Mouse (Mus musculus) neural tube, embryonic 15.5 days (tissue): ENCODE results near the gene Cxcr1. TPM values are rescaled to one million over a fixed set of nuclear protein-coding genes. Genes with fewer than 3 reads are reported as not detected.

Source experiments
- ATAC-seq: fragments of 200-750 bp; cut with Nextera tagmentation; 2 replicates; pipeline ENCODE4 v1.8.0; 2017; ENCODE audit warnings: mild to moderate bottlenecking, moderate TSS enrichment, moderate library complexity; ENCODE audit not compliant: low FRiP score
- H3K27ac ChIP-seq: fragments of 300-500 bp; sonication (generic); replicated peaks from 2 replicates; pipeline ENCODE4 v1.5.1; 2015; ENCODE audit warnings: mild to moderate bottlenecking, inconsistent platforms
- H3K27me3 ChIP-seq: fragments of 300-500 bp; sonication (generic); replicated peaks from 2 replicates; pipeline ENCODE4 v1.6.1; 2015; ENCODE audit warnings: inconsistent platforms
- H3K36me3 ChIP-seq: fragments of 300-500 bp; sonication (generic); 2 replicates; pipeline ENCODE4 v1.6.1; 2015; ENCODE audit warnings: inconsistent platforms
- H3K4me1 ChIP-seq: fragments of 300-500 bp; sonication (generic); 2 replicates; pipeline ENCODE4 v1.6.1; 2015; ENCODE audit warnings: inconsistent platforms
- H3K4me2 ChIP-seq: fragments of 300-500 bp; sonication (generic); 2 replicates; pipeline ENCODE4 v1.6.1; 2015; ENCODE audit warnings: inconsistent platforms, mild to moderate bottlenecking, moderate library complexity
- H3K4me3 ChIP-seq: fragments of 300-500 bp; sonication (generic); replicated peaks from 2 replicates; pipeline ENCODE4 v1.5.1; 2015; ENCODE audit warnings: mild to moderate bottlenecking, inconsistent platforms
- H3K9ac ChIP-seq: fragments of 300-500 bp; sonication (generic); replicated peaks from 2 replicates; pipeline ENCODE4 v1.6.1; 2015; ENCODE audit warnings: mild to moderate bottlenecking, inconsistent platforms
- H3K9me3 ChIP-seq: fragments of 300-500 bp; sonication (generic); replicated peaks from 2 replicates; pipeline ENCODE4 v1.6.1; 2016; ENCODE audit warnings: inconsistent platforms
- WGBS: fragments of 180-500 bp; shearing (Covaris S2); methylation state at CpG from one replicate; pipeline ENCODE4 v1.1.7; 2015; ENCODE audit warnings: mixed read lengths; 5-methylcytosine and 5-hydroxymethylcytosine counted together
- polyA plus RNA-seq: library from polyadenylated mRNA; unstranded; fragments of >200 nt; fragmentation: Nextera tagmentation; extraction: Ambion mirVana; gene quantifications from 2 replicates; pipeline ENCODE4 v1.2.1, GENCODE M21; 2015

Cxcr1 gene
- not detected in 2 replicates for polyA plus RNA-seq

DNA sequence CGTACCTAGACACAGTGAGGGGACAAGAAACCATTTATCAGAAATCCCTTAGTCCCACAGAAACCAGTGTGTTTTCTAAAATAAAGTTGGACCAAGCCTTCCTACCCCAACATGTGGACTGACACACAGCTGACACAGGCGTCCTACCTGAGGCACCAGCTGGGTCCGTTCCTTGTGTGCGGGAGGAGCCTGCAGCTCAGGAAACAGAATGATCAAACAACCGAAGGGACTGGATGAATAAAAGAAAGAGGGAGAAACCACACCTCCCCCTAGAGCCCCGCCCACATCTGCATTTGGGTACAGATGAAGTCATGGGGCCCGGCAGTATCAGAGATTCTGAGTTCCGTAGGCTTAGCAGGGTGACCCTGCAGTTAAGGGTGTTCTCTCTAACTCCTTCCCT lies at the start of gene Cxcr1:
Gene Cxcr1 (minus strand): TSS at position 187 of the 400 bp plus-strand sequence.
- no peaks in the 10 kb centered on the region for H3K4me1 ChIP-seq
- H3K27ac ChIP-seq = no peak within 1 kb of the TSS
- 71% methylated on average over 8 of the region's 8 CpGs for WGBS
- H3K4me2 ChIP-seq = no peak within 1 kb of the TSS
- no peaks in the 10 kb centered on the region for H3K27me3 ChIP-seq
- H3K9me3 ChIP-seq = no peaks in the 10 kb centered on the region
- no peak for ATAC-seq
- H3K9ac ChIP-seq = no peak within 1 kb of the TSS
- H3K36me3 ChIP-seq = no peaks in the 10 kb centered on the region
- no peak within 1 kb of the TSS for H3K4me3 ChIP-seq

DNA sequence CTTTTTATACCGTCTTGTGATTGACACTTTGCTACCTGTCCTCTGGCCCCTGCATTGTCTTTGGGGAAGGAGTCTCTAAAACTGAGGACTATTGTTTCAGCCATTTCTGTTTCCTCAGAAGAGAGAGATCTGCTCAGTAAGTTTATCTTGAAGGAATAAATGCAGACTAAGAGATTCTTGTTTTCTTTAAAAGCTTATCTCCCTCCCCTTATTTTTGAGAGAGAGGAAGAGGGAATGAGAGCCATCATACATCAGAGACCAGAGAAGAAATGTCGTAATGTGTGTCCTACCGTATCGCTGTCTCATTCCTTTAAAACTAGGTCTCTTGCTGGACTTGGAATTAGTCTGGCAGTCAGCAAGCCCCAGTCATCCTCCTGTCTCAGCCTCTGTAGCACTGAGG lies 46.4 kb upstream of the Cxcr1 start:
- H3K27ac ChIP-seq = no peak overlapping the region

DNA sequence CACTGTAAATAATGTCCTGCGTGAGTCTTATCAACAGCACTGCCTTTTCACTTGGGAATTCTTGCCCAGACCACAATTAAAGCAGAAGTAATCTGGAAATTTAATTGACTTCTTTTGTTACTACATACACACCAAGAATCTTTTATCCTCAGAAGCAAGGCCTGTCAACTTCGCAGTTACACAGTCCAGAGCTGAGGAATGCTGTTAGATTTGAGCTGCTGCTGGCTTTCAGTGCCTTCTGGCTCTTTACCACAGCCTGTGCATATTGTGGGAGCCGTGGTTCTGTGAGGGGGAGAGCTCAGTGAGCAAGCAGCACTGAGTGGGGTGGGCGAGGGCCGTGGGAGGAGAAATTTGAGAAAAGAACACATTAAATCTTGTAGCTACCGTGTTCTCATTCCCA lies 45.9 kb upstream of the Cxcr1 start:
- Histone ChIP-seq H3K27me3 (no peaks in the 10 kb centered on the region), H3K4me2 (no peak overlapping the region), H3K4me3 (no peak overlapping the region), H3K36me3 (no peaks in the 10 kb centered on the region), H3K9ac (no peak overlapping the region), H3K4me1 (peaks cover 45% of the 10 kb centered on the region), H3K27ac (peak overlapping the region; percentile 15; the same call in 1 of the 2 replicates), H3K9me3 (no peaks in the 10 kb centered on the region)
- WGBS = 62% methylated on average over 6 of the region's 6 CpGs
- no peak for ATAC-seq

More for the DNA sequence above, 46.4 kb upstream of the Cxcr1 start:
- H3K36me3 ChIP-seq = no peaks in the 10 kb centered on the region
- H3K4me3 ChIP-seq = no peak overlapping the region
- no peaks in the 10 kb centered on the region for H3K27me3 ChIP-seq
- 86% methylated on average over 4 of the region's 4 CpGs for WGBS
- no peak overlapping the region for H3K4me2 ChIP-seq
- H3K9me3 ChIP-seq = no peaks in the 10 kb centered on the region
- no peak for ATAC-seq
- H3K9ac ChIP-seq = no peak overlapping the region
- H3K4me1 ChIP-seq = peaks cover 42% of the 10 kb centered on the region

DNA sequence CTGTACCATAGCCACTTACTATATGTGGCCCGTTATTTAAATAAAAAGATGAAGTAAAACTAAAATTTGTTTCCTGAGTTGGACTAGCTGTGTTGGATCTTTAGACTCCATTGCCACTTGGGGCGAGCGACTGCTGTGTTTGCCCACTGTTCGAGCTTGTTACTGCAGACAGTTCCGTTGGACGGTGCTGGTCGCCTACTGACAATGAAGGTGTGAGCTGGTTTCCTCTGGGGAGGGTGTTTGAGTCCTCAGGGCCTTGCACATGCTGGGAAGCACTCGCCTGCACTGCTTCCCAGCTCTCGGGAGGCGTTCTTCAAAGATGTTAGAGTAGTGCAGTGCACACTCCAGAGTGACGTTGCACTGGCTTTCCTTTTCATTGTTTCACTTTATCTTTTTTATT lies 45.2 kb upstream of the Cxcr1 start:
- WGBS = 56% methylated on average over 11 of the region's 11 CpGs
- Histone ChIP-seq H3K9ac (peak overlapping the region; percentile 17; the same call in 1 of the 2 replicates), H3K27me3 (no peaks in the 10 kb centered on the region), H3K9me3 (no peaks in the 10 kb centered on the region), H3K4me2 (peak overlapping the region; percentile 79), H3K27ac (0 out of 2 replicates have a peak overlapping the region, but pooled peaks have one; percentile 2), H3K4me1 (peaks cover 45% of the 10 kb centered on the region), H3K4me3 (0 out of 2 replicates have a peak overlapping the region, but pooled peaks have one; percentile 6), H3K36me3 (no peaks in the 10 kb centered on the region)
- no peak for ATAC-seq

DNA sequence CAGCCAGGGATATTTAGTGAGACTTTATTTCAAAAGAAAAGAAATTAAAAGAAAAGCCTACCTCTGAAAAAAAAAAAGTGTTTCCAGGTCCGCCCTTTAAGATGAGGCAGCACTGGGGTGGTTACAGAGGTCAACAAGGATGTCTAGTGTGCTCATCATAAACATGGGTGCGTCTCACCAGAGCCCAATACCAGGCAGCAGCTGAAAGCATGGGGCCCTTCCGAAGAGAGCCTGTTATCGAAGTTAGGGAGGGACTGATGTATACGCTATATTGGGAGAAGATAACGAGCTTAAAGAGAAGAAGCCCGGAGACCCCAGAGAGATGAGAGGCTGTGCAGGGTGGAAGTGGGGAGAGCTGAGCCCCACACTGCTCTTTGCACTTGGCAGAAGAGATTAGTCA lies 44.7 kb upstream of the Cxcr1 start:
- H3K4me2 ChIP-seq = peak overlapping the region; percentile 79
- no peaks in the 10 kb centered on the region for H3K9me3 ChIP-seq
- 0 out of 2 replicates have a peak overlapping the region, but pooled peaks have one; percentile 6 for H3K4me3 ChIP-seq
- H3K27me3 ChIP-seq = no peaks in the 10 kb centered on the region
- 0 out of 2 replicates have a peak overlapping the region, but pooled peaks have one; percentile 2 for H3K27ac ChIP-seq
- H3K36me3 ChIP-seq = no peaks in the 10 kb centered on the region
- H3K4me1 ChIP-seq = peaks cover 45% of the 10 kb centered on the region
- H3K9ac ChIP-seq = peak overlapping the region; percentile 17; the same call in 1 of the 2 replicates
- ATAC-seq = no peak
- WGBS = 70% methylated on average over 7 of the region's 7 CpGs

DNA sequence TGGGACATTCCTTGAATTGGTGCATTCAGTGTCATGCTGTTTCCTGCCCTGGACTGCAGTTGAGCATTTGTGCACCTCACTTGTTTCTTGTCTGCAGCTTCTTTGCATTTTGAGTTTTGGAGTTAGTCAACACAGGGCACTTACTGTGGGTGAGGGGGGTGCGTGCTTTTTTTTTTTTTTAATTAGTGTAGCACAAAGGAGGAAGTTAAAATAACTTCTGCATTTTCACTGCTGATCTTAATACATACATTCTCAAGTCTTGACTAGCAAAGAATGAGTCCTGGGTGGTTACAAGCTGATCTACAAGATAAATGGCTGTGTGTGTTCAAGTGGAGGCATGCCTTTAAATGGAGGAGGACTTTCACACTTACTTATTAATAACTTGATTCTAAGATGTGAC lies 43.7 kb upstream of the Cxcr1 start:
- Histone ChIP-seq H3K27ac (no peak overlapping the region), H3K4me3 (peak overlapping the region; percentile 98), H3K27me3 (no peaks in the 10 kb centered on the region), H3K4me1 (peaks cover 45% of the 10 kb centered on the region), H3K36me3 (no peaks in the 10 kb centered on the region), H3K4me2 (peak overlapping the region; percentile 79), H3K9me3 (no peaks in the 10 kb centered on the region), H3K9ac (peak overlapping the region; percentile 89)
- WGBS = 73% methylated on average over 1 of the region's 1 CpGs
- no peak for ATAC-seq

DNA sequence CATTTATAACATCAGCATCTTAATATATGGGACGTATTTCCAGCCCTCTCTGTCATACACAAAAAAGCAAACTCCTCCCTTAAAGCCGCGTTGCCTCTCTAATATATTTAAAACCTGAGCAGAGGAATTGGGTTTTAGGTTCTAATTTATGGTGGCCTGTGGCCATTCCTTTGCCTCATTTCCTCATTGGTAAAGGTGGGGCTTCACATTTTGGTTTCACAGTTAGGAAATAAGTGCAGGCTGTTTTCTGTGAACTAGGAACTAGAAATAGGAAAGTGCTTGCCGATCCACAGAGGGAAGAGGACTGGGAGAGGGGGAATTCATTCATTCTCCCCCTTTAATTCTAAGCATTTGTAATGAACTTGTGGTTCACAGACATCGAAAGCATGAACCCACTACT lies 43.2 kb upstream of the Cxcr1 start:
- Histone ChIP-seq H3K27ac (no peak overlapping the region), H3K27me3 (no peaks in the 10 kb centered on the region), H3K4me1 (peaks cover 45% of the 10 kb centered on the region), H3K4me3 (peak overlapping the region; percentile 98), H3K36me3 (no peaks in the 10 kb centered on the region), H3K9ac (peak overlapping the region; percentile 89), H3K4me2 (peak overlapping the region; percentile 79), H3K9me3 (no peaks in the 10 kb centered on the region)
- ATAC-seq = no peak
- WGBS = 40% methylated on average over 5 of the region's 5 CpGs

DNA sequence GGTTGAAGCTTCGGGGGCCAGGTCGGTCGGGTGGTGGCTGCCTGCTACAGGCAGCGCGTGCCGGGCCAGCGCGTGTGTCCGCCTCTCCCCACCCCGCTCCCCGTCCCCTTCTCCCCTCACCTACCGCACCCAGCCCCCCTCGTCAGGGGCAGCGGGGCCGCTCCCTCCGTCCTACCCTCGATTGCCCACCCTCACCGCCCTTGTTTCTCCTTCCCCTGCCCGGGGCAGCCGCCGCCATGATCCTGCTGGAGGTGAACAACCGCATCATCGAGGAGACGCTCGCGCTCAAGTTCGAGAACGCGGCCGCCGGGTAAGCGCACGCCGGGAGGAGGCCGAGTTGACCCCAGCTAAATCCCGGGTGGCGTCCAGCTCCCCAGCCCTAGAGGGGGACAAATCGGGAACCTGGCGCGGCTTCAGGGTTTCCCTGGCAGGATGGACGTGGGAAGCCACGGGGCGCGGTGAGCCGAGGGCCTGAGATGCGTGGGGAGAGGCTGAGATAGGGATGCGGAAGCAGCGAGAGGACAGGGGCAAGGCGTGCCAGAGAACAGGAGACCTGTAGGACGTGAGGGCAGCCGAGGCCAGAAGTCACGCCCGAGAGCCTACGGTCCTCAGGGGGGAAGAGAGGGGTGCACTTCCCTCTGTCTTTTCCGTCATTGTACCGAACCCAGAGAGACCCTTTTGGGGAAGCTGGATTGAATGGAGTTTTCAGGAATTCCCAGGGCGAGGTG lies 42.3 kb upstream of the Cxcr1 start:
- ATAC-seq = peak; percentile 80
- 2% methylated on average over 51 of the region's 57 CpGs for WGBS

DNA sequence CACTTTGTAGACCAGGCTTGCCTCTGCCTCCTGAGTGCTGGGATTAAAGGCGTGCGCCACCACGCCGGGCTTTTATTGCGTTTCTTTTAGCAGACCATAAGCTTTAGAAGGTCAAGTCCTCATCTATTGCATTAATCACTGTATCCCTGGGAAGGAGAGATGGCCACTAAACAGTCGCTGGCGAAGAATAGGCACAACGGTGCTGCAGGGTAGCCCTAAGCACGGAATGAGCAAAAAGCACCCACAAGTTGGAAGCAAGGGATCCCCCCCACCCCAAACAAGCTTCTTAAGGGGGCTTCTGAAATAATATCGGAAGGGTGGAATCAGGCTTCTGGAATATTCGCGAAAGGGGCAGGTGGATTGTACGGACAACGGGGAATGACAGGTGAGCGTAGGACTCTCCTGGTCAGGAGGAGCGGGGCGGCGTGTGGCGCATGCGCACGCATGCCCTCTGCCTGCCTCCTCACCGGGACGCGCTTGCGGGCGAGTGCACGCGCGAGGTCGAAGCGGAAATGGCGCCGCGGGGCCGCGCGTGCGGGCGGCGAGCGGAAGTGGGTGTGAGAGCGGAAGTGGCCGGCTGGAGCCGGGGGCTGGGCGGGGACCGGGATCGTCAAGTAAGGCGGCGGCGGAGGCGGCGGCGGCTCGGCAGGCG lies 41.6 kb upstream of the Cxcr1 start, which contains the start of gene Arpc2:
Gene Arpc2 (plus strand): TSS at position 147 of the 652 bp plus-strand sequence.
- H3K4me3 ChIP-seq = peak within 1 kb of the TSS; percentile 98
- H3K27me3 ChIP-seq = no peaks in the 10 kb centered on the region
- peak within 1 kb of the TSS; percentile 79 for H3K4me2 ChIP-seq
- no peaks in the 10 kb centered on the region for H3K36me3 ChIP-seq
- WGBS = 1% methylated on average over 51 of the region's 55 CpGs
- peak within 1 kb of the TSS; percentile 92 for H3K27ac ChIP-seq
- peaks cover 44% of the 10 kb centered on the region for H3K4me1 ChIP-seq
- H3K9ac ChIP-seq = peak within 1 kb of the TSS; percentile 89
- no peaks in the 10 kb centered on the region for H3K9me3 ChIP-seq
- ATAC-seq = peak; percentile 94

More for the DNA sequence above, 42.3 kb upstream of the Cxcr1 start:
- peak overlapping the region; percentile 92 for H3K27ac ChIP-seq
- H3K4me2 ChIP-seq = peak overlapping the region; percentile 79
- H3K27me3 ChIP-seq = no peaks in the 10 kb centered on the region
- no peaks in the 10 kb centered on the region for H3K36me3 ChIP-seq
- peak overlapping the region; percentile 98 for H3K4me3 ChIP-seq
- peak overlapping the region; percentile 89 for H3K9ac ChIP-seq
- H3K4me1 ChIP-seq = peaks cover 45% of the 10 kb centered on the region
- no peaks in the 10 kb centered on the region for H3K9me3 ChIP-seq

DNA sequence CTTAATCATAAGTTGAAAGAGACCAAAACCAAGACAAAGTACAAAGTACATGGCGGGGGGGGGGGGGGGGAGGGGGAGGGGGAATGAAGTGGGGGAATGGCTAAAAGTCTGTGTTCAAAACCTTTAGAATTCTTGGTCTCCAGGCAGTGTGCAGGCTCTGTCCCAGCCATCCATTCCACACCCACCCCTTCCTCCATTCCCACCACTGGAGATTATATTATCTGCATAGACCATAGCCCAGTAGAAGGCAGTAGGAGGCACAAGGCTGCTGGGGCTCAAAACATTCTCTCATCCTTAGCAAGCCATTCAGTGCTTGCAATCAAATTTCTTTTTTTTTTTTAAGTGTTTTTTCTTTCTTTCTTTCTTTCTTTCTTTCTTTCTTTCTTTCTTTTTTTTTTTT lies 36.6 kb upstream of the Cxcr1 start:
- no CpG with 5 or more reads among the region's 1 CpGs for WGBS

DNA sequence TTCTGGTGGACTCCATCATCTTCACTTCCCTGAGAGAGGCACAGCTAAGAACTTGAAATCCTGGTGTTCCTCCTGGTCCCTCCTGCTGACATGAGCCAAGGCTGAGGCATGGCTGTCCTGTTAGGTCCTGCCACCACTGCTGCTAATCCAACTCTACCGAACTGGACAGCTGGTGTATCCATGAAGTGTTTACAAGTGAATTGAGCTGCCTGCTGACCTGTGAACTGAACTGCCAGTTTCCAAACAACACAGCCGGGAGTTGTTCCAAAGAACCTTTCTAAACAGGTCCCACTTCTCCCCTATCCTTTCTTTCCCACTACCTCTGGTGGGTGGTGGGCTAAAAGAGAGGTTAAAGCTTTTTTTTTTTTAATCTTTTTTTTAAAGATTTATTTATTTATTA lies 35.5 kb upstream of the Cxcr1 start:
- Histone ChIP-seq H3K36me3 (no peaks in the 10 kb centered on the region), H3K4me3 (no peak overlapping the region), H3K27me3 (no peaks in the 10 kb centered on the region), H3K9me3 (no peaks in the 10 kb centered on the region), H3K27ac (no peak overlapping the region), H3K9ac (no peak overlapping the region), H3K4me1 (no peaks in the 10 kb centered on the region), H3K4me2 (no peak overlapping the region)
- no peak for ATAC-seq
- WGBS = 80% methylated on average over 2 of the region's 2 CpGs

More for the DNA sequence above, 36.6 kb upstream of the Cxcr1 start:
- Histone ChIP-seq H3K4me2 (no peak overlapping the region), H3K9ac (no peak overlapping the region), H3K4me1 (0 out of 2 replicates have a peak, but pooled peaks cover 3% of the 10 kb centered on the region), H3K36me3 (no peaks in the 10 kb centered on the region), H3K4me3 (no peak overlapping the region), H3K27me3 (no peaks in the 10 kb centered on the region), H3K9me3 (no peaks in the 10 kb centered on the region), H3K27ac (no peak overlapping the region)
- ATAC-seq = no peak

DNA sequence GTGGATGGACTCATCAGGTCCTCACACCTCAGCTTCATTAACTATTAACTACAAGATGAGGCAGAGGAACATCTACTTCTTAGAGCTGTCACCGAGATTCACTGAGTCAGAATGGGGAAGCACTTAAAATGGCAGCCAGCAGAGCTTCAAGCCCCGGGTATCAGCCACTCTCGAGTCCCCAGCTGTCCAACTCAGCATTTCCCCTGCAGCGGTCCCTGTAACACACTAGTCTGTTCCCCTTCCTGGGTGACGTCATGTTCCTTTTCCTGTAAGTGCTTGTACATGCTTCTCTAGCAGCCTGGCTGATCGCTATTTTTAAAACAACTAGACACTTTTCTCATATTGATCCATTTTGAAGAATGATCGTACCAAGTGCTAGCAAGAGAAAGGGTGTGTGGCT lies 32.9 kb upstream of the Cxcr1 start:
- H3K9me3 ChIP-seq = no peaks in the 10 kb centered on the region
- no peak overlapping the region for H3K4me3 ChIP-seq
- H3K36me3 ChIP-seq = no peaks in the 10 kb centered on the region
- no peaks in the 10 kb centered on the region for H3K4me1 ChIP-seq
- no peak overlapping the region for H3K4me2 ChIP-seq
- no peak overlapping the region for H3K27ac ChIP-seq
- H3K27me3 ChIP-seq = no peaks in the 10 kb centered on the region
- ATAC-seq = no peak
- WGBS = 78% methylated on average over 7 of the region's 7 CpGs
- H3K9ac ChIP-seq = no peak overlapping the region
